Mouse (Mus musculus) ES-E14 (cell line): ENCODE data around the gene Cfap77. TPM values are rescaled to one million over a fixed set of nuclear protein-coding genes. Genes with fewer than 3 reads are reported as not detected.

ENCODE experiments used
- DNase-seq: peaks from one replicate; pipeline ENCODE4 v3.0.0-alpha.2; 2013; ENCODE audit warnings: low read depth, low spot score
- H3K27ac ChIP-seq: 2 replicates; pipeline ENCODE4 v1.5.1; 2012; ENCODE audit warnings: low read depth, mild to moderate bottlenecking, low read length, moderate library complexity, mixed read lengths; ENCODE audit not compliant: poor library complexity, insufficient read depth, severe bottlenecking
- H3K36me3 ChIP-seq: 2 replicates; pipeline ENCODE4 v1.6.1; 2012; ENCODE audit warnings: mild to moderate bottlenecking, low read length, moderate library complexity, mixed read lengths; ENCODE audit not compliant: control insufficient read depth, poor library complexity, insufficient read depth, severe bottlenecking
- H3K4me1 ChIP-seq, 2 experiments: fragments of 150-350 bp in 1 of 2; sonication (generic) in 1 of 2; 2 replicates each; pipeline ENCODE4 v1.6.1; 2012; ENCODE audit warnings: low read length in 2 of 2, mild to moderate bottlenecking in 1 of 2, mixed read lengths in 1 of 2; ENCODE audit not compliant: control insufficient read depth in 2 of 2, insufficient read depth in 2 of 2, poor library complexity in 1 of 2
- H3K4me3 ChIP-seq, 2 experiments: fragments of 150-350 bp in 1 of 2; sonication (generic) in 1 of 2; 2 replicates each; pipeline ENCODE4 v1.5.1; 2012; ENCODE audit warnings: low read length in 2 of 2, low read depth in 1 of 2, mild to moderate bottlenecking in 1 of 2, mixed read lengths in 1 of 2; ENCODE audit not compliant: insufficient read depth in 1 of 2, poor library complexity in 1 of 2, severe bottlenecking in 1 of 2
- H3K9ac ChIP-seq: 2 replicates; pipeline ENCODE4 v1.6.1; 2012; ENCODE audit warnings: low read depth, mild to moderate bottlenecking, low read length, mixed read lengths; ENCODE audit not compliant: poor library complexity, insufficient read depth, severe bottlenecking
- H3K9me3 ChIP-seq: fragments of 150-350 bp; sonication (generic); 2 replicates; pipeline ENCODE4 v1.6.1; 2012; ENCODE audit warnings: low read depth, mild to moderate bottlenecking, low read length; ENCODE audit not compliant: control insufficient read depth, insufficient read depth
- CHD2 ChIP-seq: IDR thresholded peaks from 2 replicates; pipeline ENCODE4 v1.6.1; 2014; ENCODE audit warnings: mild to moderate bottlenecking, low read depth, low read length, inconsistent platforms
- HCFC1 ChIP-seq: IDR thresholded peaks from 2 replicates; pipeline ENCODE4 v1.6.1; 2012; ENCODE audit warnings: low read length, inconsistent platforms, borderline replicate concordance; ENCODE audit not compliant: insufficient read depth
- MAFK ChIP-seq: IDR thresholded peaks from 2 replicates; pipeline ENCODE4 v1.6.1; 2014; ENCODE audit warnings: mild to moderate bottlenecking, low read depth, low read length, inconsistent platforms; ENCODE audit not compliant: insufficient read depth
- ZC3H11A ChIP-seq: IDR thresholded peaks from 2 replicates; pipeline ENCODE4 v1.6.1; 2012; ENCODE audit warnings: low read depth, mild to moderate bottlenecking, inconsistent platforms, low read length, borderline replicate concordance
- ZNF384 ChIP-seq: IDR thresholded peaks from 2 replicates; pipeline ENCODE4 v1.6.1; 2012; ENCODE audit warnings: low read depth, low read length, inconsistent platforms
- in situ Hi-C, 2 experiments: fragments of 600-800 bp; cut with MboI; formaldehyde crosslinking; loops; one replicate each; pipeline ENCODE4 v1.15.1; 2025; ENCODE audit warnings: low sequenced_read_pairs in 2 of 2, inconsistent platforms in 1 of 2; ENCODE audit not compliant: unreplicated experiment in 2 of 2
- total RNA-seq: library from RNA; depleted of rRNA; stranded (reverse); fragments of 300-350 nt; gene quantifications from 2 replicates; pipeline ENCODE4 v1.2.3, GENCODE M21; 2012

Gene Cfap77
- total RNA-seq, 1 experiment: 1.0 TPM

DNA sequence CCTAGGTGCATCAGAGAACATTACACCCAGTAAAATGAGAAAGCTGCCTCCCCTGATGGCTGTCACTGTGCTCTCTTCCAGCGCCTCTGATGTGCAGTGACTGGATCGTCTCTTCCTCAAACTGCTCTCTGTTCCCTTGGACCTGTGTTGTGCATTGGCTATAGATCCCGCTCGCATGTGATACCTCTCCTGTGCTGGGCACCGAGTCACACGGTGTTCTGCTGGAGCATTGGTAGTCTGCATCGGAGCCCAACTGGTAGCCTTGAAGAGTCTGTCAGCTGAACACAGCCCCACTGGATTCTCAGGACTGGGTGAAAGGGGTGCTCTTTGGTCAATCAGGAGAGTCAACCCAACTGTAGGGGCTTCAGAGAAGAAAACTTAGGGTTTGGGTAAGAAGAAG, 31.2 kb upstream of the Cfap77 start:
- H3K36me3 ChIP-seq: peaks cover 44% of the 10 kb centered on the region

DNA sequence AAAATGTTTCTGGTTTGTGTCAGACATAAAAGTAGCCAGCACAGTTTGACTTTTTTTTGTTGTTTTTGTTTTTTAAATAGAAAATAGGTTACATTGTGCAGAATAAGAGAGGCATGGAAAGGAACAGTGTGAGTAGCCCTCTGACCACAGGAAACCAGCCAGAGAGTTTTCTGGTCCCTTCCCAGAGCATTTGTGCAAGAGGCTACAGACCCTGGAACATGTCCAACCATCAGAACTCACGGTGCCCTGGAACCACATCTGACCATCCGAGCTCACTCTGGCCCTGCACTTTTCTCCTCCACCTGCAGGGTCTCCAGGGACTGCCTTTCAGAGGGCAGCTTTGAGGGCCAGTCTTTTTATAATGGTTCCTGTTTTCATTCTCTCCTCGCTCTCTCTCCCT, 27.1 kb upstream of the Cfap77 start:
- Histone ChIP-seq H3K27ac (no peak overlapping the region), H3K9ac (no peak overlapping the region), H3K36me3 (peaks cover 61% of the 10 kb centered on the region), H3K4me1 (no peaks in the 10 kb centered on the region; a peak in 1 of 4 replicates), H3K4me3 (no peak overlapping the region), H3K9me3 (no peaks in the 10 kb centered on the region)
- no peak for DNase-seq
- in situ Hi-C loops: no loop called here
- TF ChIP-seq HCFC1 (no peak), ZC3H11A (no peak), MAFK (no peak), CHD2 (no peak)

More for the DNA sequence above, 31.2 kb upstream of the Cfap77 start:
- Histone ChIP-seq H3K4me3 (no peak overlapping the region), H3K9me3 (no peaks in the 10 kb centered on the region), H3K4me1 (no peaks in the 10 kb centered on the region), H3K27ac (no peak overlapping the region), H3K9ac (no peak overlapping the region)
- no peak for DNase-seq
- in situ Hi-C loops: no loop called here
- no peak for TF ChIP-seq CHD2
- no peak for TF ChIP-seq MAFK
- no peak for TF ChIP-seq HCFC1
- no peak for TF ChIP-seq ZC3H11A
- TF ChIP-seq ZNF384: no peak

DNA sequence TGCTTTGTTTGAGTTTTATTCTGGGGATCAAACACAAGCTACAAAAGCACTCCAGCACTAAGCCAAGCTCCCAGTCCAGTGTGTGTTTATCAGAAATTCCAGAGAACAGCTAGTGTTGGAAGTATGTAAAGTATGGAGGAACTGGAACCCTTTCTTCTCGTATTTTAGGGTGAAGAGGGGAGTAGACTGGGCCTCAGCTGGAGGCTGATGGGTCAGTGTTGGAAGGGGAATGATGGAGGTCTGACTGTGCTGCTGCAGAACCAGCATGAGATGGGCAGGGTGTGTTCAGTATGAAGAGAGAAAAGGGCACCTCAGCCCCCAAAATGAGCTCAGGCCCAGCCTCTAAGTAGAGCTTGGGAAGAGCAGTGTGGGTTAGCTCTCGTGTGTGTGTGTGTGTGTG, 21.4 kb upstream of the Cfap77 start:
- no peak for DNase-seq
- peaks cover 45% of the 10 kb centered on the region for H3K36me3 ChIP-seq
- H3K9ac ChIP-seq: peak overlapping the region; percentile 13; the same call in 1 of the 2 replicates
- no peak overlapping the region for H3K4me3 ChIP-seq
- H3K4me1 ChIP-seq: peaks cover 9 to 22% of the 10 kb centered on the region in 2 experiments
- H3K9me3 ChIP-seq: no peaks in the 10 kb centered on the region
- no peak for TF ChIP-seq HCFC1
- no peak for TF ChIP-seq MAFK
- no peak for TF ChIP-seq ZC3H11A
- no peak for TF ChIP-seq ZNF384
- TF ChIP-seq CHD2: no peak
- peak overlapping the region; percentile 69 for H3K27ac ChIP-seq
- in situ Hi-C loops: no loop called here

DNA sequence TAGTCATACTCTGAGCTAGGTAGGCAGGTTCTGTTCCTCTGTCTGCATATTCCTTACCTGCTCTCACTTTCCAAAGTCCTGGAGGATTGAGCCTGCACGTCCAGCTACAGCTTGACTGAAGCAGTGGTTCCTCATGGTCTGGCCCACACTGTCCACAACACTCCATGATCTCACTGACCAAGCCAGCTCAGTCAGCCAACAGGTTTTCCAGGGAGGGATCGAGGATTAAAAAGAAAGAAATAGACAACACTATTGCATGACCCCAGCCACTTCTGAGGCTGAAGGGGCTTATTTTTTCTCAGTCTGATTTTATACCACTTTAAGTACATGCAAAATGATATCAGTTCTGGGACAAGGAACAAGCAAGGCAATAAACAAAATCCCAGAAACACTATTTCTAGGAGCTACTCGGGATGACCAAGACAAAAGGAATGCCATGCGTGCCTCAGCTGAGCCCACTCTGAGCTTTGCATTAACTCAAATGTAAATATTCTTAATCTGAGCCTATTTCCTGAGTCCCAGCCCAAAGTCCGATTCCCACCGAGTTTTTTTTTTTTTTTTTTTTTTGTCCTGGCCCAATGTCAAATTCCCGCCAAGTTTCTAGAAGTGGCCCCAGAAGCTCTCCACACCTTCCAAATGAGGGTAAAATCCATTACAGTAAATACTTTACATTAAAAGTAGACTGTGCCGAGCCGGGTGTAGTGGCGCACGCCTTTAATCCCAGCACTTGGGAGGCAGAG, 20.6 kb upstream of the Cfap77 start:
- peak; percentile 95 for TF ChIP-seq ZNF384
- no peak for TF ChIP-seq CHD2
- no peak for TF ChIP-seq HCFC1
- in situ Hi-C loops: no loop called here
- H3K36me3 ChIP-seq: peaks cover 46% of the 10 kb centered on the region
- DNase-seq: no peak
- H3K27ac ChIP-seq: peak overlapping the region; percentile 96
- no peaks in the 10 kb centered on the region for H3K9me3 ChIP-seq
- H3K4me1 ChIP-seq: peaks cover 9 to 22% of the 10 kb centered on the region in 2 experiments
- H3K9ac ChIP-seq: peak overlapping the region; percentile 56; the same call in 1 of the 2 replicates
- H3K4me3 ChIP-seq: no peak overlapping the region

DNA sequence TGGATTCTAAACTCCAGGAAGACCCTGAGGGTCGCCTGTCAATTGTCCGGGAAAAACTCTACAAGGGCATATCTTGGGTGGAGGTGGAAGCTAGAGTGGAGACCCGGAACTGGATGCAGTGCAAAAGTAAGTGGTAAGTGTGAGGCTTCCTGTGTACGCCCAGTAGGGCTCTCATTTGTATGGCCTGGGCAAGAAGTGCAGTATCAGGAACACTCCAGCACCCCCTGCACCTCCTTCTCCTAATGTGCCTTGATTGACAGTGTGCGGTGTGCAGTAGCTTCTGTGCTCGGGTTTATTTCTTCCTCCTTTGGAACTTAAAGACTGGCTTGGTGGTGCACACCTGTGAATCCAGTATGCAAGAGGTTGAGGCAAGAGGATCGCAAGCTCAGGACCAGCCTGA, 19.8 kb upstream of the Cfap77 start:
- TF ChIP-seq CHD2: no peak
- no peak for TF ChIP-seq HCFC1
- TF ChIP-seq MAFK: no peak
- no peak for TF ChIP-seq ZC3H11A
- no peak for TF ChIP-seq ZNF384
- Histone ChIP-seq H3K36me3 (peaks cover 44% of the 10 kb centered on the region), H3K9ac (no peak overlapping the region; the same call in 1 of the 2 replicates), H3K27ac (peak overlapping the region; percentile 96), H3K4me3 (peak overlapping the region in 1 of 2 experiments; percentile 2; a peak in 1 of 4 replicates), H3K9me3 (no peaks in the 10 kb centered on the region), H3K4me1 (peaks cover 9 to 22% of the 10 kb centered on the region in 2 experiments)
- in situ Hi-C loops: no loop called here
- DNase-seq: no peak
